Mouse (Mus musculus) spleen, embryonic (tissue): ENCODE results near the gene 4930583I09Rik.

Experiments
- CTCF ChIA-PET: fragments of 350-600 bp; sonication (Branson Sonifier 250); formaldehyde crosslinking; loops from one replicate; lab custom pipeline; 2022; lab: Charles Lee

4930583I09Rik gene

GRCm38 (mm10) chr17:64835928-64836327, at the start of gene 4930583I09Rik:
Gene 4930583I09Rik, minus strand, starts transcription at chr17:64836071.
- CTCF ChIA-PET: no interaction called here

- CTCF ChIA-PET: no interaction called here
Observed at GRCm38 (mm10) chr17:64876111-64876510, 40.2 kb upstream of the 4930583I09Rik start.

- CTCF ChIA-PET: interaction anchor here (0.6 to 0.7 kb wide), 3 partner anchors 16 to 347 kb away, joined by 3 to 4 read pairs (median 3); no protein-coding TSS in a partner anchor
Observed at GRCm38 (mm10) chr17:64873651-64874072, 37.8 kb upstream of the 4930583I09Rik start.

- CTCF ChIA-PET: no interaction called here
Observed at GRCm38 (mm10) chr17:64863817-64864216, 27.9 kb upstream of the 4930583I09Rik start.

- CTCF ChIA-PET: interaction anchor here (1.1 kb wide), 1 partner anchor 114 kb away, joined by 4 read pairs; no protein-coding TSS in a partner anchor
Observed at GRCm38 (mm10) chr17:64860963-64861362, 25.1 kb upstream of the 4930583I09Rik start.

GRCm38 (mm10) chr17:64858848-64859247, 23.0 kb upstream of the 4930583I09Rik start:
- CTCF ChIA-PET: no interaction called here

- CTCF ChIA-PET: interaction anchor here (0.6 kb wide), 2 partner anchors 16 to 25 kb away, joined by 4 read pairs; no protein-coding TSS in a partner anchor
Observed at GRCm38 (mm10) chr17:64848031-64848430, 12.2 kb upstream of the 4930583I09Rik start.

GRCm38 (mm10) chr17:64846654-64847053, 10.8 kb upstream of the 4930583I09Rik start:
- CTCF ChIA-PET: no interaction called here

GRCm38 (mm10) chr17:64836892-64837291, 1.0 kb upstream of the 4930583I09Rik start:
- CTCF ChIA-PET: no interaction called here

GRCm38 (mm10) chr17:64836352-64836751, 481 bp upstream of the 4930583I09Rik start:
- CTCF ChIA-PET: no interaction called here

- CTCF ChIA-PET: no interaction called here
Observed at GRCm38 (mm10) chr17:64833906-64834490, 1.9 kb downstream of the 4930583I09Rik start.

GRCm38 (mm10) chr17:64833071-64833470, 2.8 kb downstream of the 4930583I09Rik start:
- CTCF ChIA-PET: no interaction called here

- CTCF ChIA-PET: no interaction called here
Observed at GRCm38 (mm10) chr17:64827482-64827881, 8.4 kb downstream of the 4930583I09Rik start.

GRCm38 (mm10) chr17:64826843-64827242, 9.0 kb downstream of the 4930583I09Rik start:
- CTCF ChIA-PET: no interaction called here

- CTCF ChIA-PET: no interaction called here
Observed at GRCm38 (mm10) chr17:64822561-64822960, 13.3 kb downstream of the 4930583I09Rik start.

GRCm38 (mm10) chr17:64820841-64821593, 14.9 kb downstream of the 4930583I09Rik start:
- CTCF ChIA-PET: no interaction called here

GRCm38 (mm10) chr17:64816298-64816697, 19.6 kb downstream of the 4930583I09Rik start:
- CTCF ChIA-PET: no interaction called here

GRCm38 (mm10) chr17:64815806-64816205, 20.1 kb downstream of the 4930583I09Rik start:
- CTCF ChIA-PET: no interaction called here

- CTCF ChIA-PET: no interaction called here
Observed at GRCm38 (mm10) chr17:64813568-64813967, 22.3 kb downstream of the 4930583I09Rik start.

GRCm38 (mm10) chr17:64806035-64806589, 29.8 kb downstream of the 4930583I09Rik start:
- CTCF ChIA-PET: no interaction called here

- CTCF ChIA-PET: no interaction called here
Observed at GRCm38 (mm10) chr17:64804375-64805124, 31.3 kb downstream of the 4930583I09Rik start.

GRCm38 (mm10) chr17:64802956-64803275, 33.0 kb downstream of the 4930583I09Rik start:
- CTCF ChIA-PET: no interaction called here
